Mouse (Mus musculus): ENCODE results near the gene Mark1. TPM values are rescaled to one million over a fixed set of nuclear protein-coding genes. Genes with fewer than 3 reads are reported as not detected.

Mark1 gene
- polyA plus RNA-seq, 1 experiment from 2014 or later, result 1.8 TPM

Other genes with a start within 250 kb of the Mark1 start
- gene Marc1, start 188.3 kb downstream of the Mark1 start, polyA plus RNA-seq (2015; fragmentation: Nextera tagmentation; extraction: Ambion mirVana), result 2.1 and 2.7 TPM in 2 replicates
- 218 and 228 TPM in 2 replicates for gene Marc2, start 153.1 kb downstream of the Mark1 start, polyA plus RNA-seq (2015; fragmentation: Nextera tagmentation; extraction: Ambion mirVana)
- 1.5 and 2.2 TPM in 2 replicates for gene C130074G19Rik, start 116.4 kb downstream of the Mark1 start, polyA plus RNA-seq (2015; fragmentation: Nextera tagmentation; extraction: Ambion mirVana)
- gene Rab3gap2, start 204.5 kb upstream of the Mark1 start, polyA plus RNA-seq (2015; fragmentation: Nextera tagmentation; extraction: Ambion mirVana), result 24.0 and 24.9 TPM in 2 replicates